Mouse (Mus musculus): Measurements from ENCODE around the gene Lsm4. TPM values are rescaled to one million over a fixed set of nuclear protein-coding genes. Genes with fewer than 3 reads are reported as not detected.
A peak's percentile ranks its signal among the peaks of the same experiment; 100 is the strongest.

Gene Lsm4
- total RNA-seq, 2 experiments from 2014 or later: 72.3 to 76.5 TPM

- DNase-seq (ENCODE audit: low spot score in 2 of 2): no peak
Measured at GRCm38 (mm10) chr8:70677451-70678080, 4.5 kb downstream of the Lsm4 start.

GRCm38 (mm10) chr8:70678679-70679078 is 5.6 kb downstream of the Lsm4 start:
- DNase-seq (ENCODE audit: low spot score in 2 of 2): no peak

- DNase-seq (ENCODE audit: low spot score in 2 of 2): no peak
Measured at GRCm38 (mm10) chr8:70679404-70679803, 6.4 kb downstream of the Lsm4 start.

DNA sequence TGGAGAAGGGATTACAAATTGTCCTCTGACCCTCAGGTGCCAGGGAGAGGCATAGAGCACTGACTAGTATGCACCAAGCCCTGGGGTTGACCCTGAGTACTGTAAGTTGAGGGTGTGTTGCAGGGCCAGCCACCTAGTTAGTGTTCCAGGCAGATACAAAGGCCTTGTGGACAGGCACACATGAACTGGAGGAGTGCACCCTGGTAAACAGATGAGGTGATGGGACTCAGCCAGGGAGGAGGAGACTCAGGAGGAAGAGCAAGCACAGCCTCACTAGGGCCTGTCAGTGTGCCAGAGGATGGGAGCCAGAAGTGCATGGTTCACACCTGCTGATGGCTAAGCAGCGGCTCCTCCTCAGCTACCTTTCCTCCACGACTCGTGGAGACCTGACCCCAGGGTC is 7.0 kb downstream of the Lsm4 start:
- DNase-seq (ENCODE audit: low spot score in 2 of 2): no peak

- DNase-seq (ENCODE audit: low spot score in 2 of 2): no peak
Measured at GRCm38 (mm10) chr8:70681410-70681809, 8.4 kb downstream of the Lsm4 start.

GRCm38 (mm10) chr8:70682193-70682592 is 9.1 kb downstream of the Lsm4 start:
- no peak for DNase-seq (ENCODE audit: low spot score in 2 of 2)

GRCm38 (mm10) chr8:70682692-70683091 is 9.6 kb downstream of the Lsm4 start:
- no peak for DNase-seq (ENCODE audit: low spot score in 2 of 2)

DNA sequence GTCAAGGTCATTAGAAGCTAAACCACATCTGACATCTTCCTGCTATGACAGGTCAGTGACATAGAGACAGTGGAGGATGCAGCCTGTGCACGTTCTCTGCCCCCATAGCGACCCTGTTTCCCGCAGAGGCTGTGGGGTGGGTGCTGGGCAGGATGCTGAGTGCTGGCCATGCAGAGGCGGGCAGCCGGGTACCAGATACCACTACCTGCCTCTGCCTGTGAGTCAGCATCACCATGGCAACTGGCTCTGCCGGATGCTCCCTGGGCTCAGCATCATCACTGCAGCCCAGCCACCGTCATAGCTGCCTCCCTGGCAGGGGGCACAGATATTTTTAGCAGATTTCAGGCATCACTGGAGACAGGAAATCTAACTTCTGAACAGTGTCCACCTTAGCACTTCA is 11.2 kb downstream of the Lsm4 start:
- DNase-seq (ENCODE audit: low spot score in 2 of 2): peak in 1 of 2 experiments; percentile 52

GRCm38 (mm10) chr8:70687576-70687975 is 14.5 kb downstream of the Lsm4 start:
- no peak for DNase-seq (ENCODE audit: low spot score in 2 of 2)

DNA sequence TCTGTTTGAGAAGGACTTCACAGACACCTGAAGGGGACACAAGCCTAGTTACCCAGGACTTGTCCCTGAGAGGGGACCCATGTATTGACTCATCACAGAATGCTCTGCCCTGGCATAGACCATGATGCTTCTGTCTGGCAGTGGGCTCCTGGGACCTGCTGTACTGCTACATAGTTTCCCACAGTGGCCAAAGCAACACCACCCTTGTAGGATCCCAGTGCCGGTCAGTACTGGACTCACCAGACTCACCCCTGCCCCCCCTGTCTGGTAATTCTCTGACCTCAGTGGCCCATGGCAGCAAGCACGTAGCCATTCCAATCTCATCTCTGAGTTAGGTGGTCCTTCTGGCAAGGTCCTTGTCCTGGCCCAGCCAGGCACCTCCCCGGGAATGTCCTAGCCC is 15.1 kb downstream of the Lsm4 start:
- DNase-seq (ENCODE audit: low spot score in 2 of 2): no peak

GRCm38 (mm10) chr8:70689892-70690390 is 16.9 kb downstream of the Lsm4 start:
- no peak for DNase-seq (ENCODE audit: low spot score in 2 of 2)

GRCm38 (mm10) chr8:70691230-70691629 is 18.2 kb downstream of the Lsm4 start:
- no peak for DNase-seq (ENCODE audit: low spot score in 2 of 2)

DNA sequence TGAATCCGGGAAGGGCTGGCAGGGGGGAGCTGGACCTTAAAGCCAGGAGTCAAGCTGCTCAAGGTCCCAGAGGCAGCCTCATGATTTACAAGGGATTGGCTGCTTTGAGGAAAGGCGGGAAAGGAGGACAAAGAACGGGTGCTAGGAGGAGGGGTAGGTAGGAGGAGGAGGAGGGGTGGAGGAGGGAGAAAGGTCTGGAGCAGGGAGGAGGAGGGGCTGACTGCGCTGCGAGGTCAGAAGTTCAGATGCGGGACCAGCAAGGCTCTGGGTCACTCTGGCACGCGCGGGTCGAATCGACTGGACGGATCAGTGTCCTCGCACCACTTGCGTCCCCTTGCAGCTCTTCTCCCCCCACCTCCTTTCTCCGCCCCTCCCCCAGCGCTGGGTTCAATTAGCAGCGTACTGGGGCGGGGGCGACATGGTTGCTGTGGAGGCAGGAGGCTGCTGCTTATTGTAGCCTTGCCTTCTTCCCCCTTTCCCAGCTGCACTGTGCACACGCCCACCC is 18.7 kb downstream of the Lsm4 start:
- peak; percentile 36 to 46 for DNase-seq (ENCODE audit: low spot score in 2 of 2)

DNA sequence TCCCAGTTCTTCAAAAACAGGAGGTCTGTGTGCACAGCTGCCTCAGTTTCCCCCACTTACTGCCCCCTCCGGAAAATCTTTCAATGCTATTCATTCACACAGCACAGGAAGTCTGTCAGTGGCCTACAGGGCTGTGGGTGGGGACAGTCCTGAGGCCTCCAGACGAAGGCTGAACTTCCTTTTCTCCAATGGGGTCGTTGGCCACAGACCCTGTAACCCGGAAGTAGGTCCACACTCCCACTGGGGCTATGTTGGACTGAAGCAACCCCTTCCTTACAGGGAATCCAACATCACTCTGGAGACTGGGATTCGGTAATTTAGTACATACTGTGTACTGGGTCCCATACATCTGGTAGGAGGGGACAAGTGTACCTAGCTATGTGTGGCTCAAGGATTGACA is 20.6 kb downstream of the Lsm4 start:
- no peak for DNase-seq (ENCODE audit: low spot score in 2 of 2)

- no peak for DNase-seq (ENCODE audit: low spot score in 2 of 2)
Measured at GRCm38 (mm10) chr8:70695318-70696018, 22.4 kb downstream of the Lsm4 start.

- DNase-seq (ENCODE audit: low spot score in 2 of 2): peak; percentile 35 to 61
Measured at GRCm38 (mm10) chr8:70696019-70696885, 23.2 kb downstream of the Lsm4 start.

- DNase-seq (ENCODE audit: low spot score in 2 of 2): no peak
Measured at GRCm38 (mm10) chr8:70696946-70697345, 23.9 kb downstream of the Lsm4 start.

- no peak for DNase-seq (ENCODE audit: low spot score in 2 of 2)
Measured at GRCm38 (mm10) chr8:70697366-70698250, 24.6 kb downstream of the Lsm4 start.

DNA sequence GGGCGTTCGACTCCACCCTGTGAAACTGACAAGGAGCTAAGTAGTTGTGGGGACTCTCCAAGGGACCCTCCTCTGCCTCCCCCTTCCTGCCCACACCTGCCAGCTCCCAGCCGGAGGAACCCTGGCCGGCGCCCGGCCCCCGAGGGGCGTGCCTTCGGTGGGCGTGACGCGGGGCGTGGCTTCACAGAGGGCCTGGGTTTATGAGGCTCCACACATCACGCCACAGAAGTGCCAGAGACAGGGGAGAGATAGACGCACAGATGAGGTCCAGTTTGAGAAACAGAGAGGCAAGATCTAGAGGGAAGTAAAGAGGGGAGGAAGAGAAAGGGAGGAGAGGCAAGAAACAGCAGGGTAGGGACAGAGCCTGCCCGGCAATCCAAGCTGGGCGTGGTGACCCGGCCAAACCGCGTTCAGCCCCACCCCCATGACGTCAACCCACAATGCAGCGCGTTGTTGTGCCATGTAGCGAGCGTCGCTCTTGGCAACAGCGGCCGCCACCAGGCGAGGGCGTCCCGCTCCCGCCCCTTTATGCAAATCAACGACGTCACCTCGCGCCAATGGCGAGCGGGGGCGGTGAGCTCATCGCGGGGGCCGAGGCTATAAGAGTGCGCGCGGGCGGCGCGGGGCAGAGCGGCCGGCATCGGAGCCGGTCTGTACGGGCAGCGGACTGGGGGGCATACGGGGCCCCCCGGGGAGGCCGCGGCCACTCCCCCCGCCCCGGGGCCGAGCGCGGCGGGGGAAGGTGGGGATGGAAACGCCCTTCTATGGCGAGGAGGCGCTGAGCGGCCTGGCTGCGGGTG is 25.5 kb downstream of the Lsm4 start, which contains the start of gene Jund:
TSS of gene Jund (plus strand) at position 640 of the 800 bp plus-strand sequence.
- peak; percentile 99 for DNase-seq (ENCODE audit: low spot score in 2 of 2)
